Mouse (Mus musculus) G1E (cell line): ENCODE measurements around the gene Lclat1. TPM values are rescaled to one million over a fixed set of nuclear protein-coding genes. Genes with fewer than 3 reads are reported as not detected.

Experiments used
- ATAC-seq: 2 replicates; pipeline ENCODE4 v1.8.0; 2016; ENCODE audit warnings: mild to moderate bottlenecking; ENCODE audit not compliant: insufficient number of reproducible peaks, poor library complexity, low FRiP score, severe bottlenecking; ENCODE audit errors: extremely low read depth
- DNase-seq: peaks from one replicate; pipeline ENCODE4 v3.0.0; 2012; ENCODE audit warnings: low spot score
- H3K27me3 ChIP-seq: 2 replicates; pipeline ENCODE4 v1.6.1; 2012; ENCODE audit warnings: mild to moderate bottlenecking, low read length, inconsistent platforms; ENCODE audit not compliant: insufficient read depth
- H3K36me3 ChIP-seq: replicated peaks from 2 replicates; pipeline ENCODE3; 2012; ENCODE audit warnings: mild to moderate bottlenecking, inconsistent platforms
- H3K4me1 ChIP-seq: 2 replicates; pipeline ENCODE4 v1.6.1; 2012; ENCODE audit warnings: low read depth, low read length, inconsistent platforms, mixed read lengths; ENCODE audit not compliant: insufficient read depth
- H3K4me3 ChIP-seq: 2 replicates; pipeline ENCODE4 v1.5.1; 2012; ENCODE audit warnings: low read depth, mild to moderate bottlenecking, inconsistent platforms, low read length, moderate library complexity, mixed read lengths
- H3K9me3 ChIP-seq: replicated peaks from 2 replicates; pipeline ENCODE4 v1.6.1; 2012; ENCODE audit warnings: inconsistent platforms
- CTCF ChIP-seq: IDR thresholded peaks from 2 replicates; pipeline ENCODE4 v1.5.1; 2012; ENCODE audit warnings: low read depth, low read length, inconsistent platforms, mixed read lengths
- GATA1 ChIP-seq: IDR thresholded peaks from 2 replicates; pipeline ENCODE4 v1.6.1; 2012; ENCODE audit warnings: borderline replicate concordance, low read length, inconsistent platforms, mixed read lengths
- GATA2 ChIP-seq: IDR thresholded peaks from 2 replicates; pipeline ENCODE4 v1.6.1; 2012; ENCODE audit warnings: low read depth, low read length, inconsistent platforms, borderline replicate concordance
- POLR2AphosphoS5 ChIP-seq: IDR thresholded peaks from 2 replicates; pipeline ENCODE4 v1.6.1; 2012; ENCODE audit warnings: low read depth, low read length, inconsistent platforms; ENCODE audit not compliant: insufficient replicate concordance
- TAL1 ChIP-seq: conservative IDR thresholded peaks from 2 replicates; pipeline ENCODE4 v1.6.1; 2012; ENCODE audit warnings: low read depth, low read length, inconsistent platforms, mixed read lengths
- polyA plus RNA-seq: library from polyadenylated mRNA; stranded (reverse); fragments of >175 nt; gene quantifications from 2 replicates; pipeline ENCODE4 v1.2.3, GENCODE M21; 2012
- total RNA-seq, 2 experiments: library from RNA; stranded (forward) in 1 of 2; stranded (reverse) in 1 of 2; fragments of 200-1000 nt in 1 of 2; fragments of >200 nt in 1 of 2; fragmentation: Nextera tagmentation in 1 of 2; gene quantifications; 2 replicates each; pipeline ENCODE4 v1.2.3; 2014 to 2017

The Lclat1 gene
- total and polyA plus RNA-seq, 3 experiments, result 5.6 to 25.1 (median 11.8) TPM

- TF ChIP-seq GATA2 (no peak), TAL1 (no peak), CTCF (no peak), POLR2AphosphoS5 (no peak), GATA1 (no peak)
- no peaks in the 10 kb centered on the region for H3K27me3 ChIP-seq
- no peaks in the 10 kb centered on the region for H3K9me3 ChIP-seq
- H3K36me3 ChIP-seq, result peaks cover 22% of the 10 kb centered on the region
- ATAC-seq (peak; percentile 51), DNase-seq (peak; percentile 26)
- no peak overlapping the region for H3K4me3 ChIP-seq
- peaks cover 69% of the 10 kb centered on the region for H3K4me1 ChIP-seq
Measured at GRCm38 (mm10) chr17:73226595-73226994, 118.8 kb downstream of the Lclat1 start.

DNA sequence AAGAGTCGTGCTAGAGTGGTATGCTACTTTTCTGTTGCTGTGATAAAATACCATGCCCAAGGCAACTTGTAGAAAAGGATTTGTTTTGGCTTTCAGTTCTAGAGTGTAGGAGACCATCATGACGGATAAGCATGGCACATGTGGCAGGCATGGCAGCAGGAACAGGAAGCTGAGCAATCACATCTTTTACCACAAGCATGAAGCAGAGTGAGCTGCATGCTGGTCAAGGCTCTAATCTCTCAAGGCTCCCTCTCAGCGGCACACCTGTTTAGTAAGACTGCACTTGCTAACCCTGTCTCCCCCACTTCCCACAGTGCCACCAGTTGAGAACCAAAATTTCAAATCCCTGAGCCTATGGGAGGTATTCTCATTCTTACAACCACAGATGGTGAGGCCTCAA is 119.6 kb downstream of the Lclat1 start:
- no peak for ATAC-seq
- DNase-seq, result no peak

GRCm38 (mm10) chr17:73229445-73230155 is 121.8 kb downstream of the Lclat1 start:
- Histone ChIP-seq H3K36me3 (peaks cover 20% of the 10 kb centered on the region), H3K4me1 (peaks cover 76% of the 10 kb centered on the region), H3K4me3 (no peak overlapping the region), H3K9me3 (no peaks in the 10 kb centered on the region), H3K27me3 (no peaks in the 10 kb centered on the region)
- ATAC-seq, result no peak
- DNase-seq, result no peak
- TF ChIP-seq POLR2AphosphoS5, result no peak
- no peak for TF ChIP-seq TAL1

More for the DNA sequence above, 119.6 kb downstream of the Lclat1 start:
- Histone ChIP-seq H3K27me3 (no peaks in the 10 kb centered on the region), H3K36me3 (peaks cover 20% of the 10 kb centered on the region), H3K9me3 (no peaks in the 10 kb centered on the region), H3K4me3 (no peak overlapping the region), H3K4me1 (peaks cover 72% of the 10 kb centered on the region)
- TF ChIP-seq TAL1 (no peak), CTCF (no peak)

- ATAC-seq (no peak), DNase-seq (no peak)
- Histone ChIP-seq H3K4me3 (no peak overlapping the region; the same call in 1 of the 2 replicates), H3K27me3 (no peaks in the 10 kb centered on the region), H3K9me3 (no peaks in the 10 kb centered on the region), H3K36me3 (peaks cover 20% of the 10 kb centered on the region), H3K4me1 (peaks cover 68% of the 10 kb centered on the region)
- TF ChIP-seq CTCF (no peak), POLR2AphosphoS5 (no peak), GATA1 (no peak), TAL1 (no peak), GATA2 (no peak)
Measured at GRCm38 (mm10) chr17:73230340-73230989, 122.7 kb downstream of the Lclat1 start.

GRCm38 (mm10) chr17:73231337-73231736 is 123.6 kb downstream of the Lclat1 start:
- ATAC-seq, result peak; percentile 62; the same call in 1 of the 2 replicates
- peaks cover 60% of the 10 kb centered on the region for H3K4me1 ChIP-seq
- no peaks in the 10 kb centered on the region for H3K27me3 ChIP-seq
- H3K9me3 ChIP-seq, result no peaks in the 10 kb centered on the region
- no peak overlapping the region for H3K4me3 ChIP-seq
- H3K36me3 ChIP-seq, result peaks cover 20% of the 10 kb centered on the region
- DNase-seq, result no peak
- TF ChIP-seq GATA2 (no peak), GATA1 (no peak), POLR2AphosphoS5 (no peak), TAL1 (no peak), CTCF (no peak)

- ATAC-seq, result peak; percentile 63; the same call in 1 of the 2 replicates
- Histone ChIP-seq H3K36me3 (peaks cover 18% of the 10 kb centered on the region), H3K27me3 (no peaks in the 10 kb centered on the region), H3K4me3 (peak overlapping the region; percentile 20; the same call in 1 of the 2 replicates), H3K4me1 (peaks cover 47% of the 10 kb centered on the region), H3K9me3 (no peaks in the 10 kb centered on the region)
- DNase-seq, result peak; percentile 33
- TF ChIP-seq GATA1, result no peak
- no peak for TF ChIP-seq TAL1
- TF ChIP-seq GATA2, result no peak
- no peak for TF ChIP-seq CTCF
- TF ChIP-seq POLR2AphosphoS5, result no peak
Measured at GRCm38 (mm10) chr17:73232593-73232992, 124.8 kb downstream of the Lclat1 start.
